Mouse (Mus musculus): ENCODE measurements around the gene Tarsl2. TPM values are rescaled to one million over a fixed set of nuclear protein-coding genes. Genes with fewer than 3 reads are reported as not detected.

Gene Tarsl2
- polyA plus RNA-seq, 1 experiment: 3.3 TPM

- H3ac ChIP-seq (ENCODE audit: control insufficient read depth, insufficient read length): no peak overlapping the region
- peaks cover 8% of the 10 kb centered on the region for H3K79me2 ChIP-seq (ENCODE audit: control insufficient read depth, insufficient read depth)
- no peaks in the 10 kb centered on the region for H3K27me3 ChIP-seq (ENCODE audit: control insufficient read depth, insufficient read depth, insufficient read length)
- no peaks in the 10 kb centered on the region for H3K36me3 ChIP-seq (ENCODE audit: control insufficient read depth, insufficient read depth)
- H3K4me3 ChIP-seq: no peak overlapping the region
- H3K4me2 ChIP-seq (ENCODE audit: low read depth): no peak overlapping the region
- TF ChIP-seq TCF12 (IDR thresholded peaks at IDR 0.05; ENCODE audit: insufficient read depth, poor library complexity, severe bottlenecking) (no peak), CEBPB (IDR thresholded peaks at IDR 0.05; ENCODE audit: insufficient read depth, poor library complexity, severe bottlenecking) (no peak), E2F4 (IDR thresholded peaks at IDR 0.05; ENCODE audit: insufficient read depth) (no peak), USF1 (IDR thresholded peaks at IDR 0.05; ENCODE audit: low read depth) (no peak), MAX (IDR thresholded peaks at IDR 0.05; ENCODE audit: low read depth) (no peak), TCF3 (IDR thresholded peaks at IDR 0.05; ENCODE audit: insufficient read length, low read depth) (no peak), MYOD1 (IDR thresholded peaks at IDR 0.05; ENCODE audit: control insufficient read depth in 1 of 3, insufficient read length in 2 of 3, low read depth in 2 of 3) (no peak), MYOG (IDR thresholded peaks at IDR 0.05; ENCODE audit: control insufficient read depth in 1 of 3, insufficient read depth in 1 of 3, insufficient read length in 2 of 3, low read depth in 2 of 3) (no peak), POLR2A (IDR thresholded peaks at IDR 0.05; ENCODE audit: insufficient read length, low read depth) (no peak), SRF (IDR thresholded peaks at IDR 0.05; ENCODE audit: control insufficient read depth, insufficient read length, low read depth) (no peak), REST (IDR thresholded peaks at IDR 0.05; ENCODE audit: insufficient read depth, insufficient read length) (no peak), POLR2AphosphoS2 (IDR thresholded peaks at IDR 0.05; ENCODE audit: insufficient read length, low read depth) (no peak)
Observed at GRCm38 (mm10) chr7:65696450-65696849, 51.8 kb downstream of the Tarsl2 start.

GRCm38 (mm10) chr7:65702076-65702475 lies 57.4 kb downstream of the Tarsl2 start:
- H3K79me2 ChIP-seq (ENCODE audit: control insufficient read depth, insufficient read depth): no peaks in the 10 kb centered on the region
- no peaks in the 10 kb centered on the region for H3K27me3 ChIP-seq (ENCODE audit: control insufficient read depth, insufficient read depth, insufficient read length)
- no peak overlapping the region for H3ac ChIP-seq (ENCODE audit: control insufficient read depth, insufficient read length)
- no peak overlapping the region for H3K4me2 ChIP-seq (ENCODE audit: low read depth)
- H3K4me3 ChIP-seq: no peak overlapping the region
- no peaks in the 10 kb centered on the region for H3K36me3 ChIP-seq (ENCODE audit: control insufficient read depth, insufficient read depth)
- TF ChIP-seq TCF12 (IDR thresholded peaks at IDR 0.05; ENCODE audit: insufficient read depth, poor library complexity, severe bottlenecking) (no peak), USF1 (IDR thresholded peaks at IDR 0.05; ENCODE audit: low read depth) (no peak), TCF3 (IDR thresholded peaks at IDR 0.05; ENCODE audit: insufficient read length, low read depth) (no peak), POLR2AphosphoS2 (IDR thresholded peaks at IDR 0.05; ENCODE audit: insufficient read length, low read depth) (no peak), E2F4 (IDR thresholded peaks at IDR 0.05; ENCODE audit: insufficient read depth) (no peak), CEBPB (IDR thresholded peaks at IDR 0.05; ENCODE audit: insufficient read depth, poor library complexity, severe bottlenecking) (no peak), SRF (IDR thresholded peaks at IDR 0.05; ENCODE audit: control insufficient read depth, insufficient read length, low read depth) (no peak), MYOD1 (IDR thresholded peaks at IDR 0.05; ENCODE audit: control insufficient read depth in 1 of 3, insufficient read length in 2 of 3, low read depth in 2 of 3) (no peak), MYOG (IDR thresholded peaks at IDR 0.05; ENCODE audit: control insufficient read depth in 1 of 3, insufficient read depth in 1 of 3, insufficient read length in 2 of 3, low read depth in 2 of 3) (no peak), REST (IDR thresholded peaks at IDR 0.05; ENCODE audit: insufficient read depth, insufficient read length) (no peak), MAX (IDR thresholded peaks at IDR 0.05; ENCODE audit: low read depth) (no peak), POLR2A (IDR thresholded peaks at IDR 0.05; ENCODE audit: insufficient read length, low read depth) (no peak)

- H3K36me3 ChIP-seq (ENCODE audit: control insufficient read depth, insufficient read depth): no peaks in the 10 kb centered on the region
Observed at GRCm38 (mm10) chr7:65704818-65705242, 60.1 kb downstream of the Tarsl2 start.

GRCm38 (mm10) chr7:65708506-65708905 lies 63.8 kb downstream of the Tarsl2 start:
- Histone ChIP-seq H3K4me2 (ENCODE audit: low read depth) (no peak overlapping the region), H3ac (ENCODE audit: control insufficient read depth, insufficient read length) (no peak overlapping the region), H3K4me3 (no peak overlapping the region), H3K36me3 (ENCODE audit: control insufficient read depth, insufficient read depth) (no peaks in the 10 kb centered on the region), H3K27me3 (ENCODE audit: control insufficient read depth, insufficient read depth, insufficient read length) (no peaks in the 10 kb centered on the region), H3K79me2 (ENCODE audit: control insufficient read depth, insufficient read depth) (no peaks in the 10 kb centered on the region)
- TF ChIP-seq MAX (IDR thresholded peaks at IDR 0.05; ENCODE audit: low read depth) (no peak), USF1 (IDR thresholded peaks at IDR 0.05; ENCODE audit: low read depth) (no peak), TCF12 (IDR thresholded peaks at IDR 0.05; ENCODE audit: insufficient read depth, poor library complexity, severe bottlenecking) (no peak), MYOD1 (IDR thresholded peaks at IDR 0.05; ENCODE audit: control insufficient read depth in 1 of 3, insufficient read length in 2 of 3, low read depth in 2 of 3) (no peak), CEBPB (IDR thresholded peaks at IDR 0.05; ENCODE audit: insufficient read depth, poor library complexity, severe bottlenecking) (no peak), MYOG (IDR thresholded peaks at IDR 0.05; ENCODE audit: control insufficient read depth in 1 of 3, insufficient read depth in 1 of 3, insufficient read length in 2 of 3, low read depth in 2 of 3) (no peak), TCF3 (IDR thresholded peaks at IDR 0.05; ENCODE audit: insufficient read length, low read depth) (no peak), E2F4 (IDR thresholded peaks at IDR 0.05; ENCODE audit: insufficient read depth) (no peak), SRF (IDR thresholded peaks at IDR 0.05; ENCODE audit: control insufficient read depth, insufficient read length, low read depth) (no peak), POLR2A (IDR thresholded peaks at IDR 0.05; ENCODE audit: insufficient read length, low read depth) (no peak), REST (IDR thresholded peaks at IDR 0.05; ENCODE audit: insufficient read depth, insufficient read length) (no peak), POLR2AphosphoS2 (IDR thresholded peaks at IDR 0.05; ENCODE audit: insufficient read length, low read depth) (no peak)

More at GRCm38 (mm10) chr7:65704818-65705242, 60.1 kb downstream of the Tarsl2 start:
- TF ChIP-seq E2F4 (IDR thresholded peaks at IDR 0.05; ENCODE audit: insufficient read depth) (no peak), SRF (IDR thresholded peaks at IDR 0.05; ENCODE audit: control insufficient read depth, insufficient read length, low read depth) (no peak), CEBPB (IDR thresholded peaks at IDR 0.05; ENCODE audit: insufficient read depth, poor library complexity, severe bottlenecking) (no peak), TCF12 (IDR thresholded peaks at IDR 0.05; ENCODE audit: insufficient read depth, poor library complexity, severe bottlenecking) (no peak), MAX (IDR thresholded peaks at IDR 0.05; ENCODE audit: low read depth) (no peak), REST (IDR thresholded peaks at IDR 0.05; ENCODE audit: insufficient read depth, insufficient read length) (no peak), MYOD1 (IDR thresholded peaks at IDR 0.05; ENCODE audit: control insufficient read depth in 1 of 3, insufficient read length in 2 of 3, low read depth in 2 of 3) (no peak), POLR2A (IDR thresholded peaks at IDR 0.05; ENCODE audit: insufficient read length, low read depth) (no peak), TCF3 (IDR thresholded peaks at IDR 0.05; ENCODE audit: insufficient read length, low read depth) (no peak), USF1 (IDR thresholded peaks at IDR 0.05; ENCODE audit: low read depth) (no peak), MYOG (IDR thresholded peaks at IDR 0.05; ENCODE audit: control insufficient read depth in 1 of 3, insufficient read depth in 1 of 3, insufficient read length in 2 of 3, low read depth in 2 of 3) (no peak), POLR2AphosphoS2 (IDR thresholded peaks at IDR 0.05; ENCODE audit: insufficient read length, low read depth) (no peak)
- no peaks in the 10 kb centered on the region for H3K27me3 ChIP-seq (ENCODE audit: control insufficient read depth, insufficient read depth, insufficient read length)
- peak overlapping the region; percentile 66 for H3K4me2 ChIP-seq (ENCODE audit: low read depth)
- H3ac ChIP-seq (ENCODE audit: control insufficient read depth, insufficient read length): no peak overlapping the region
- no peaks in the 10 kb centered on the region for H3K79me2 ChIP-seq (ENCODE audit: control insufficient read depth, insufficient read depth)
- no peak overlapping the region for H3K4me3 ChIP-seq
